Mouse (Mus musculus) embryonic fibroblast, embryonic 13.5 days (primary cell): ENCODE data around the gene Adrm1.

Experiments
- CTCF ChIP-seq: IDR thresholded peaks from 2 replicates; pipeline ENCODE4 v1.5.1; 2011; ENCODE audit warnings: mild to moderate bottlenecking, control low read depth, low read length, moderate library complexity, borderline replicate concordance; ENCODE audit not compliant: insufficient read depth
- POLR2A ChIP-seq: IDR thresholded peaks from 2 replicates; pipeline ENCODE4 v1.6.1; 2011; ENCODE audit warnings: low read depth, mild to moderate bottlenecking, control low read depth, low read length, moderate library complexity

GRCm38 (mm10) chr2:180185686-180186085 lies 14.4 kb downstream of the Adrm1 start:
- TF ChIP-seq POLR2A (no peak), CTCF (no peak)
